Mouse (Mus musculus) heart, adult 2 months (tissue): ENCODE data around the gene Rpl37.

Experiments used
- CTCF ChIP-seq: fragments of 200-600 bp; IDR thresholded peaks from 2 replicates; pipeline ENCODE4 v1.8.1; 2022; ENCODE audit warnings: antibody characterized with exemption, mild to moderate bottlenecking, moderate library complexity
- POLR2A ChIP-seq: fragments of 200-500 bp; IDR thresholded peaks from 2 replicates; pipeline ENCODE4 v1.6.1; 2011; ENCODE audit warnings: mild to moderate bottlenecking, low read depth, low read length, control low read depth; ENCODE audit not compliant: insufficient read depth

- no peak for TF ChIP-seq CTCF
- no peak for TF ChIP-seq POLR2A
Measured at GRCm38 (mm10) chr15:5081235-5081634, 35.2 kb upstream of the Rpl37 start.
